18 mouse cellular contexts compared by ENCODE assay signal in the genomic region with DNA sequence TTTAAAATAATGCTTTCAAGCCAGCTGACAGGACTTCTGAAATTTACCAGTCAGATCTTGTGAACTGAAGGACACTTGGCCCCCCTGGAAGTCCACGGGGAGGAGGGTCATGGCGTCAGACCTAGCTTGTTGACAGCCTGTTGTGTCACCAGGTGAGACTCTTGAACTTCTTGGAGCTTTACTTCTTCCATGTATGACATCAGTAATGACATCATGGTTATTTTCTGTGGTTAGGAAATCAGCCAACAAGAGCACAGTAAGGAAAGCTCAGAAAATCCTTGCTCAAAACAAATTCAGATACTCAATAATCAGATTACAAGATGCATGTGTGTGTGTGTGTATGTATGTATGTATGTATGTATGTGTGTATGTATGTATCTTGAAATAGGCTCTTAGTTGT.
"Had no signal": no experiment of that assay in that cellular context is flagged by ENCODE, and none has a peak within 500 bp of the region (broad histone marks: within the 10 kb centered on the region; RNA-seq: fewer than 3 reads in every experiment).

No protein-coding gene starts in this region.

- H3K27ac ChIP-seq: kidney, embryonic 15.5 days; left cerebral cortex, adult 2 months; liver, embryonic 13.5 days; midbrain, embryonic 12.5 days; midbrain, embryonic 15.5 days; neural tube, embryonic 13.5 days; stomach, postnatal 0 days had no signal

- H3K4me1 ChIP-seq: kidney, embryonic 15.5 days; liver, embryonic 13.5 days; midbrain, embryonic 12.5 days; midbrain, embryonic 15.5 days; neural tube, embryonic 13.5 days had no signal

- H3K9ac ChIP-seq: kidney, embryonic 15.5 days; liver, embryonic 13.5 days; midbrain, embryonic 12.5 days; midbrain, embryonic 15.5 days; neural tube, embryonic 13.5 days had no signal

- DNase-seq: kidney, postnatal 10 days; kidney, postnatal 36 days; layer of hippocampus, postnatal 36 days; liver, embryonic 13.5 days; lung, adult 2 months; lung, postnatal 14 days; lung, postnatal 4 days; retina, postnatal 1 day; right cerebral cortex, postnatal 4 days; thymus, adult 2 months; thymus, postnatal 14 days; thymus, postnatal 4 days had no signal

- H3K4me2 ChIP-seq: kidney, embryonic 15.5 days; liver, embryonic 13.5 days; midbrain, embryonic 12.5 days; midbrain, embryonic 15.5 days; neural tube, embryonic 13.5 days had no signal

- H3K9me3 ChIP-seq: kidney, embryonic 15.5 days; liver, embryonic 13.5 days; midbrain, embryonic 12.5 days; midbrain, embryonic 15.5 days; neural tube, embryonic 13.5 days had no signal

- H3K4me3 ChIP-seq: kidney, embryonic 15.5 days; left cerebral cortex, adult 2 months; liver, embryonic 13.5 days; midbrain, embryonic 12.5 days; midbrain, embryonic 15.5 days; neural tube, embryonic 13.5 days had no signal

- H3K36me3 ChIP-seq: kidney, embryonic 15.5 days; liver, embryonic 13.5 days; midbrain, embryonic 12.5 days; midbrain, embryonic 15.5 days; neural tube, embryonic 13.5 days had no signal

- ATAC-seq: midbrain, embryonic 15.5 days had no signal

- H3K27me3 ChIP-seq: kidney, embryonic 15.5 days; liver, embryonic 13.5 days; midbrain, embryonic 12.5 days; midbrain, embryonic 15.5 days; neural tube, embryonic 13.5 days had no signal
